Mouse (Mus musculus) gastrocnemius, adult 18-20 months (tissue): Measurements from ENCODE around the gene Dtymk. TPM values are rescaled to one million over a fixed set of nuclear protein-coding genes. Genes with fewer than 3 reads are reported as not detected.
"Not testable (repeated sequence)": the region's sequence is repeated elsewhere in the genome, so short reads cannot be mapped to it uniquely, and the experiment has no call there.

Experiments
- DNase-seq: peaks from one replicate; pipeline ENCODE4 v3.0.0; 2021; ENCODE audit warnings: low spot score
- total RNA-seq, 2 experiments: library from RNA; stranded (reverse); gene quantifications; 2 replicates each; pipeline ENCODE4 v1.2.3; 2021

The Dtymk gene
- total RNA-seq, 2 experiments from 2014 or later: 15.1 to 16.1 TPM

DNA sequence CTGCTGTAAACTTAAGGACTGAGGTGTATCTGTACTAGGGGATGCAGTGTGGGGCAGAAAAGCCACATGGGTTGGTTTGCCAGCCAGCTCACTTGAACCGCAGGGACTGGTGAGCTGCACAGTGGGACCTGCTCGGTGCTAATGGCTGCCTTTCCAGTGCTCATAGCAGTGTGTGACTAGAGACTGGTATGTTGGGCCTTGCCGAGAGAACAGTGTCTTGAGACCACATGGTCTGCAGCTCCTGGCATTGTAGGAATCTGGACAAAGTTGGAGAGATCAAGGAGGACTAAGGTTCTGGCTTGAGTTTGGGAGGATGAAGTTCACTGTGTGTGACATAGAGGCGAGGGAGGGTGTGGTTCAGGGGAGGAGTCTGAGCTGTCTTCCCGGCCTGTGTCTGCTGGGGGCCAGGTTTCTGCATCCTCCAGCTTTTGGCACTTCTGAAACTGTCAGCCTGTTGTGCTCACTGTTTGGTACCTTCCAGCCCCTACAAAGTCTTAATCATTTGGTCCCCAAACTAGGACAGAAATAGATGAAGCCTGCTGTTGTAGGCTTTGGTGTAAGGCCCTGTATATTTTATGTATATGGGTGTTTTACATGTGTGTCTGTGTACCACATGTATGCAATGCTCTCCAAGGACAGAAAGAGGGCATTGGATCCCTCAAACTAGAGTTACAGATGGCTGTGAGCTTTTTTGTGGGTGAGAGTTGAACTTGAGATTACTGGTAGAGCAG, 3.7 kb upstream of the Dtymk start:
- no peak for DNase-seq

GRCm38 (mm10) chr1:93804818-93805217, 3.1 kb upstream of the Dtymk start:
- DNase-seq: no peak

GRCm38 (mm10) chr1:93803556-93804507, 2.1 kb upstream of the Dtymk start, which contains the start of gene Ing5:
TSS of gene Ing5 (plus strand) at chr1:93803965.
- DNase-seq: peak; percentile 100

- no peak for DNase-seq
These were observed 1.0 kb upstream of the Dtymk start for GRCm38 (mm10) chr1:93802771-93803170.

- DNase-seq: no peak
These were observed 847 bp downstream of the Dtymk start for GRCm38 (mm10) chr1:93800670-93801503.

GRCm38 (mm10) chr1:93795886-93796285, 5.8 kb downstream of the Dtymk start:
- DNase-seq: no peak

DNA sequence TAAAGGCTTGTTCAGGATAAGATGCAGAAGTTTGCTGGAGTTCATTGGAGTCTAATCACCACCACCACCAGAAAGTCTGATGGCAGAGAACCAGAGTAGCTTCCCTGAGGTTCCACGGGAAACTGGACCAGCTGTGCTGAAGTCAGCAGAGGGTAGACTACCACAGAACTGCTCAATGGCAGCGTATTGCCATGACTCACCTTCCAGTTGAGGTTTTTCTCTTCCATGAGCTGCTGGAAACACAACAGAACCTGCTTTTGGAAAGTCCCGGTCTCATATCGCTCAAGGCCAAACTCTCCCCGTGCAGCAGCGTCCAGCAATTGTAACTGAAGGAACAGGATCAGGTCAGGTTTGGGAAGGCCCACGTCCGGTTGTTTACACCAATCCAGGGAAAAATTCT, 7.2 kb downstream of the Dtymk start:
- DNase-seq: no peak

DNA sequence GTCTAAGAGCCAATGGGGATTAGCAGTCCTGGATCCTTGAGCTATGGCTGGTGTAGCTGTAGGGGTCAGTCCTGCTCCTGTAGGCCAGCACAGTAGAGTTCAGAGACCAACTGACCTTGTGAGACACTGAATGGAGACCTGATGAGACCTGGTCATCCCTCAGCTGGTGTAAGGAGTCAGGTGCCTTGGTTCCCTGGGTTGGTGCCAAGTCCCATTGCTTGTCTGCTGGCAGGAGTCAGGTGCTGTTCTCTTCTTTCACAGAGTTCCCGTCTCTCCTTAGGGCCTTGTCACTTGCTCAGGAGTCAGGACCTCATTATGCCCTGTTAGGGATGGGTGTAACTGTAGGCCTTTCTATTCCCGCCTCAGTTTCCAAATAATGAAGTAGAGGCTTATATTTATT, 14.8 kb downstream of the Dtymk start:
- peak; percentile 25 for DNase-seq

DNA sequence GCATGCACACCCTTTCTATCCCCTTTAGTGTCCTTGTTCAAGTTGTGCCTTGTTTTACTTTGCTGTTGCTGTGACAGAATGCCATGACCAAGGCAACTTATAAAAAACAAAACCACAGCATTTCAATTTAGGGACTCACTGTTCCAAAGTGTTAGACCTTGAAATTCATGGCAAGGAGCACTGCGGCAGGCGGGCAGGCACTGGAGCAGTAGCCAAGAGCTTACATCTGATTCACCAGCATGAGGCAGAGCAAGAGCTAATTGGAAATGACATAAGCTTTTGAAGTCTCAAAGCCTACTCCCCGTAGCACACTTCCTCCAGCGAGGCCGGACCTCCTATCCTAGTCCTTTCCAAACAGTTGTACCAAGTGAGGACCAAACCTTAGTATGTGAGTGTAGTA, 25.0 kb downstream of the Dtymk start:
- no peak for DNase-seq

DNA sequence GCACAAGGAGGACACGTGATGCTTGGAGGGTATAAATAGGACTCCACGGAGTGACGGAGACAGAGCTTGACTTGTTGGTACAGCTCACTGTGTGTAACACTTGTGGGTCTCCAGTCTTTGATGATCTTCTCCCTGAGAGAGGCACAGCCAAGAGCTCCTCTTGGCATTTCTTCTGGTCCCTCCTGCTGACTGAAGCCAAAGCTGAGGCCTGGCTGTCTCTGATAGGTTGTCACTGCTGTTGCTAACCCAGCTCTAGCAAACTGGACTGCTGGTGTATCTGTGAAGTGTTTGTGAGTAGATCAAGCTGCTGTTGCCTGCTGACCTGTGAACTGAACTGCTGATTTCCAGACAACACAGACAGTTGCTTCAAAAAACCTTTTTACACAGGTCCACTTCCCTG, 31.8 kb downstream of the Dtymk start:
- DNase-seq: no peak

GRCm38 (mm10) chr1:93767600-93767999, 34.1 kb downstream of the Dtymk start:
- DNase-seq: no peak

DNA sequence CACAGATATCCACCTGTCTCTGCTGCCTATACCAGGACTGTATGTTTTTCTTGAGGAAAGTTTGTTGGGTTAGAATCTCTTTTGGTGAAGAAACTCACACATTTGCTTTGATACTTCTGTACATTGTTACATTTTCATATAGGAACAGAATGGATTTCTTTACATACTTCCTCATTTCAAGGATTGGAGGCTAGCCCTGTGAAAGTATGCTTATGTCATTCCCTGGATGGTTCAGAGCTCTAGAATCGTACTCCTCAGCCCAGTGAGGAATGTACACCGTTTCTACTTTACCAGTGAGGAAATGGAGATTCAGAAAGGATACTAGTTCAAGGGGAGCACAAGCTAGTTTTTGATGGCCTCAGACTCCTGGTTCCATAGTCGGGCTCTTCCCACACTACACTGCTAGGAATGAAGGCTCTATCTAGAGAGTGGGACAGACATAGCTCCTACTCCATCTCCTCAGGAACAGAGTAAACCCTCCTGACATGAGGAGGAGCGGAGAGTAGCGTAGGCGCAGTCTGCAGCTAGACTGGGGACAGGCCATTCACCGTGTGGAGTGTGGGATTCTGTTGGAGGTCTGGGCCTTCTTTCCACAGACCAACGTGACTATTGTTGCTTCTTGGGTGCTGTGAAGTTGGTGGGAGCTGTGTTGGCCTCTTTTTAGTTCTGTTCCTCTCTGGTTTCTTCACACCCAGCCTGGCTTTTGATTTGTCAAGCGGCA, 36.7 kb downstream of the Dtymk start:
- no peak for DNase-seq

GRCm38 (mm10) chr1:93763531-93763930, 38.2 kb downstream of the Dtymk start:
- DNase-seq: not testable (repeated sequence)

- DNase-seq: no peak
These were observed 41.7 kb downstream of the Dtymk start for GRCm38 (mm10) chr1:93760076-93760475.

DNA sequence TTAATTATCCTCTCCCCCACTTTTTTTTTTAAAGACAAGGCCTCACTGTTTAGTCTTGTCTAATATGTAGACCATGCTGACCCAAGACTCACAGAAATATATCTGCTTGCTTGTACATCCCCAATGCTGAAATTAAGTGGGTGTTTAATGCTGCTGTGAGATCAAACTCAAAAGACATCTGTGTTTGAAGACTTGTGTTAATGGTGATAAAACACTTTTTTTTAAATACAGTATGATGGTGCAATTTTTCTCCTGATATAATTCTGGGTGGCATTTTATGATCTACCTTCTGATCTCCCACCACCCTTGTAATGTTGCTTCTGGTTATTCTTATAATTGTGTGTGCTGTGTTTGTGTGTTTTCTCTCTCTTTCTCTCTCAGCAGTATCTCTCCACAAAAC, 45.6 kb downstream of the Dtymk start:
- no peak for DNase-seq

GRCm38 (mm10) chr1:93755618-93756017, 46.1 kb downstream of the Dtymk start:
- no peak for DNase-seq

GRCm38 (mm10) chr1:93755291-93755610, 46.5 kb downstream of the Dtymk start:
- no peak for DNase-seq

DNA sequence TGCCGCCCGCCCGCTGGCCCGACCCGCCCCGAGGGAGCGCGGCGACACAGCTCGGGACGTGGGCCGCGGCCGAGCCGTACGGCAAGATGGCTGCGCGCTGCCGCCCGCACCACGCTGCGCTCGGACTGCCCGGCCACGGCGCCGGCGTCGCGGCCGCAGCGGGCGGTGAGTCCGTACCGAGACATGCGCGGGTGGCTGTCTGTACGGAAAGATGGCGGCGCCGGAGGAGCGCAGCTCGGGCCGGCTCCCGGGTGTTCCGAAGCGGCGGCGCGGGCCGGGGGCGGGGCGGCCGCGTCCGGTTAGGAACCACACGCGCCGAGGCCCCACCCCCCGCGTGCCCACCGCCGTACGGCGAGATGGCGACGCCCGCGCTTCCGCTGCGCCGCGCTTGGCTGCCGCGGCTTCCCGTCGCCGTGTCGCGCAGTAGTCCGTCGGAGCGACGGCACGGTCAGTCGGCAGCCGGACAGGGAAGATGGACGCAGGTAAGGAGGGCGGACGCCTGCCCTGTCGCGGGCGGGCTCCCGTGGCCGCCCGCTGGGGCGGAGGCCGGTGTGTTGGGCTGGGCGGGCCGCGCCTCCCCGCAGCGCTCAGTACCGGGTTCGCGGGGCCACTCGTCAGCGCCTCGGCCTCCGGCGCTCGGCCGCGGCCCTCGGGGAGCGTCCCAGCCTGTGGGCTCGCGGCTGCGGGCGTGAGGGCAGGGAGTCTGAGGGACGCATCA, 47.0 kb downstream of the Dtymk start, which contains the start of gene Thap4:
Thap4 (minus strand) TSS at position 292 of the 718 bp plus-strand sequence.
- peak; percentile 92 for DNase-seq

GRCm38 (mm10) chr1:93753911-93754572, 47.7 kb downstream of the Dtymk start:
- DNase-seq: peak; percentile 14

DNA sequence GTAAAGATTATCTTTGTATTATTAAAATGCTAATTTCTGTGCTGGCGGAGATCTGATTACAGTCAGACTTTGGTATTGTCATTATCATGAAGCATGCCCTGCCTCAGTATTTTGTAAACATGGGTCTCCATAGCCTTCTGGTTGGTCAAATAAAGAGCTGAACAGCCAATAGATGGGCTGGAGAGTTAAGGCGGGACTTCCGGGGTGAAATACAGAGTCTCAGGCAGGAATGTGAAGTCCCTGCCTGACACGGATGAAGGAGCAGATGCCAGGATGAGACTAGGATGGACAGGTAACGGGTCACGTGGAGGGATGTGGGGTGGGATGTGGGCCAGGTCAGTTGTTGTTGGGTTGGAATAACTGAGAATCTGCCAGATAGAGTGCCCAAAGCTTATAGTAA, 50.4 kb downstream of the Dtymk start, which contains the start of gene Atg4b:
Atg4b (plus strand) TSS at position 211 of the 400 bp plus-strand sequence.
- no peak for DNase-seq
